Mouse (Mus musculus) neural tube, embryonic 15.5 days (tissue): ENCODE results near the gene Fam20a. TPM values are rescaled to one million over a fixed set of nuclear protein-coding genes. Genes with fewer than 3 reads are reported as not detected.

Source experiments
- ATAC-seq: fragments of 200-750 bp; cut with Nextera tagmentation; 2 replicates; pipeline ENCODE4 v1.8.0; 2017; ENCODE audit warnings: mild to moderate bottlenecking, moderate TSS enrichment, moderate library complexity; ENCODE audit not compliant: low FRiP score
- H3K27ac ChIP-seq: fragments of 300-500 bp; sonication (generic); replicated peaks from 2 replicates; pipeline ENCODE4 v1.5.1; 2015; ENCODE audit warnings: mild to moderate bottlenecking, inconsistent platforms
- H3K27me3 ChIP-seq: fragments of 300-500 bp; sonication (generic); replicated peaks from 2 replicates; pipeline ENCODE4 v1.6.1; 2015; ENCODE audit warnings: inconsistent platforms
- H3K36me3 ChIP-seq: fragments of 300-500 bp; sonication (generic); 2 replicates; pipeline ENCODE4 v1.6.1; 2015; ENCODE audit warnings: inconsistent platforms
- H3K4me1 ChIP-seq: fragments of 300-500 bp; sonication (generic); 2 replicates; pipeline ENCODE4 v1.6.1; 2015; ENCODE audit warnings: inconsistent platforms
- H3K4me2 ChIP-seq: fragments of 300-500 bp; sonication (generic); 2 replicates; pipeline ENCODE4 v1.6.1; 2015; ENCODE audit warnings: inconsistent platforms, mild to moderate bottlenecking, moderate library complexity
- H3K4me3 ChIP-seq: fragments of 300-500 bp; sonication (generic); replicated peaks from 2 replicates; pipeline ENCODE4 v1.5.1; 2015; ENCODE audit warnings: mild to moderate bottlenecking, inconsistent platforms
- H3K9ac ChIP-seq: fragments of 300-500 bp; sonication (generic); replicated peaks from 2 replicates; pipeline ENCODE4 v1.6.1; 2015; ENCODE audit warnings: mild to moderate bottlenecking, inconsistent platforms
- H3K9me3 ChIP-seq: fragments of 300-500 bp; sonication (generic); replicated peaks from 2 replicates; pipeline ENCODE4 v1.6.1; 2016; ENCODE audit warnings: inconsistent platforms
- WGBS: fragments of 180-500 bp; shearing (Covaris S2); methylation state at CpG from one replicate; pipeline ENCODE4 v1.1.7; 2015; ENCODE audit warnings: mixed read lengths; 5-methylcytosine and 5-hydroxymethylcytosine counted together
- polyA plus RNA-seq: library from polyadenylated mRNA; unstranded; fragments of >200 nt; fragmentation: Nextera tagmentation; extraction: Ambion mirVana; gene quantifications from 2 replicates; pipeline ENCODE4 v1.2.1, GENCODE M21; 2015

Gene Fam20a
- polyA plus RNA-seq: 6.6 and 8.0 TPM in 2 replicates

DNA sequence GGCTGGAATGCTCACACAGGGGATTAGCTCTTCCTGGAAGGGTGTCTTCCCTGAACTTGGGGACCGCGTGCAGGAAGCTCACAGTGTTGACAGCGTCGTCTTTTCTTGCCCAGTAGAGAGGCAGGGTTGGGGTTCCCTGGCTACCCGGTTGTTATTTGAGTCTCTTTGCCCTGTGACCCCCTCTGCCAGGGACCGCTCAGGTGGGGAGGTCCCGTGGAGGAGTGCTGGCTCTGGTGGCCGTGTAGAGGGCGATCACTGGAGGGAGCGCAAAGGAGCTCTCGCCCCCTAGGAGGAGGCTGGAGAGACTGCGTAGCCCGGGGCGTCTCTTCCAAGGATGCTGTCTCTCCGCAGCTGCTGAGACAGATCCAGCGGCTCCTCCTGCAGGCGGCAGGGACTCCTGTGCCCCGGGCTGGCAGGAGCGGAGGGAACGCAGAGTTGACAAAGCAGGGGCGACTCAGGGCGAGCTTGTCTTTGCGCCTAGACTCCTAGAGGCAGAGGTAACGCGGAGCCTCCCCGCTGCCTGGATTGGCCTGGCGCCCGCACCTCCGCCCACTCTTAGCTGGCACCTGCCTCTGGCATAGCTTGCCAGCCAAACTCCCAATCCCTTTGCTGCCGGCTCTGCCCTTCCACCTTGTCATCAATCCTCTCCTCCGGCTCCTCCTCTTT is at the start of gene Fam20a:
Fam20a (minus strand) TSS at position 499 of the 666 bp plus-strand sequence.
- peaks cover 33% of the 10 kb centered on the region for H3K4me1 ChIP-seq
- peak within 1 kb of the TSS; percentile 58 for H3K9ac ChIP-seq
- peak; percentile 72 for ATAC-seq
- no peaks in the 10 kb centered on the region for H3K9me3 ChIP-seq
- no peaks in the 10 kb centered on the region for H3K36me3 ChIP-seq
- H3K27ac ChIP-seq: peak within 1 kb of the TSS; percentile 66
- peak within 1 kb of the TSS; percentile 50 for H3K4me3 ChIP-seq
- H3K4me2 ChIP-seq: peak within 1 kb of the TSS; percentile 99
- WGBS: under 1% methylated on average over 31 of the region's 31 CpGs
- H3K27me3 ChIP-seq: peaks cover 5% of the 10 kb centered on the region; the same call in 1 of the 2 replicates

DNA sequence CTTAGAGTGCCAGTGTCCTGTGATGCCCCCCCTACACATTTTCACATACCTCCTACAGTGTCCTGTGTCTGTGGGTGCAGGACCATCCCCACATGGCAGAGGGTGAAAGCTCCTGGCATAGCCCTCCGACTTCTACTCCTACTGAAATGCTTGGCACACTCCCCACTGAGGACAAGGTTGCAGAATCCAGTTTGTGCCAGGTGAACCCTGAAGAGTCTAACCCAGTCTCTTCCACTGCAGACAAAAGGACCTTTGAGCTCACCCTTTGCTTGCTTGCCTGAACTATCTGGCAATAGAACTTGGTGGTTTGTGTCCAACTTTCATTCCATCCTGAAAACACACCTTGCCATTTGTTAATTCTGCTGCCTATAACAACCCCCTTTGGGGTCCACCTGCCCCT is 49.3 kb upstream of the Fam20a start:
- Histone ChIP-seq H3K27ac (no peak overlapping the region), H3K4me1 (no peaks in the 10 kb centered on the region), H3K9ac (no peak overlapping the region), H3K36me3 (no peaks in the 10 kb centered on the region), H3K4me3 (no peak overlapping the region), H3K4me2 (no peak overlapping the region), H3K9me3 (no peaks in the 10 kb centered on the region), H3K27me3 (no peaks in the 10 kb centered on the region)
- 82% methylated on average over 1 of the region's 1 CpGs for WGBS
- ATAC-seq: no peak

DNA sequence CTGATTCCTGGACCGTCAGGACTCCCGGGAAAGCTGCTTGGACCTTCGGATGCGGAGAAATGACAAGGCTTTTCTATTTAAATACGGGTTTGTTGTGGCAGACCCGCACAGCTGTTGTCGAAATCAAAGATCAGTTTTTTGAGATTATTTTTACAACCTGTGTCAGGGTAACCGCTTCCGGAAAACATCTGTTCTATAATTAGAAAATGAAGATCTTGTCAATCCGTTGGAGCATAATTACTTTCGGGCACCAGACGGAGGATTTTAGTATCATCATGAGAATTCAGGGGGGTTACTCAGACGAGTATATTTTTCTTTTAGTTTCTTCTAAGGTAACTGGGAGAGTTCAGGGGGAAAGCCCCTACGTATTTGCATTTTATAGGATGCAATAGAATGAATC is 48.1 kb upstream of the Fam20a start:
- ATAC-seq: no peak
- Histone ChIP-seq H3K4me2 (no peak overlapping the region), H3K27ac (no peak overlapping the region; the same call in 1 of the 2 replicates), H3K4me1 (no peaks in the 10 kb centered on the region), H3K27me3 (no peaks in the 10 kb centered on the region), H3K9me3 (no peaks in the 10 kb centered on the region), H3K9ac (no peak overlapping the region), H3K36me3 (no peaks in the 10 kb centered on the region), H3K4me3 (no peak overlapping the region)
- 59% methylated on average over 14 of the region's 14 CpGs for WGBS

DNA sequence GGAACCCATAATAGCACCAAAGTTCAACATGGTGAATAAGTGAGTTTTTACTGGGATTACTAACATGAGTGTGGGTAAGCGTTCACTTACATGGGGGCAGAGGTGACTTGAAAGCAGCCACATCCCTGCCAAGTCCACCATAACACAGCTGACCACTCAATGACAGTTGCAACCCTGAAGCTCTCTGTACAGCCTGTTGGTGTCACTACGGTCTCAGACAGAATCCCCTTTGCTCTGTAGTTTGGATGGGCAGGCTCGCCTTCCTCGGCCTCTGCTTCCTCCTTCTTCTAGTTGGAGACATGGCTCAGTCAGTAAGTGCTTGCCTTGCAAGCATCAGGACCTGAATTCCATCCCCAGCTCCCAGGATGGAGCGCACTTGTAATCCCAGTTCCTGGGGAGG is 47.0 kb upstream of the Fam20a start:
- Histone ChIP-seq H3K4me1 (no peaks in the 10 kb centered on the region), H3K27me3 (no peaks in the 10 kb centered on the region), H3K4me3 (no peak overlapping the region), H3K27ac (no peak overlapping the region), H3K4me2 (no peak overlapping the region), H3K36me3 (no peaks in the 10 kb centered on the region), H3K9ac (no peak overlapping the region), H3K9me3 (no peaks in the 10 kb centered on the region)
- WGBS: 84% methylated on average over 5 of the region's 5 CpGs
- no peak for ATAC-seq

DNA sequence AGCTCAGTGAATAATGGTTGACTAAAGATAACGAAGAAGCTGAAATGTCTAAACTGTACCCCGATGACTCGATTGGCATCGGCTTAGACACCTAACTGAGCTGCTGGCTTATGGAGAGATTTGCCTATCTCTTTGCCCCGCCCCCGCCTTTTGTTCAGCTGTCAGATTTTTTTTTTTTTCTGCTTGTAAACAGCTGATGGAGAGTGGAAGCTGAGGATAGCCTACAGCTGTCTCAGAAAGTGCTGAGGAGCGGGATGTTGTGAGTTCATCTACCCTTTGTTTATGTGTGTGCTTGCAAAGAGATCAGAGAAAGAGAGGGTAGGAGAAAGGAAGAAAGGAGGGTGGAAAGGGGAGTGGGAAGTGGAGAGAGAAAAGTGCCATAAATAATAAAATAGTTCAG is 38.0 kb upstream of the Fam20a start:
- H3K4me1 ChIP-seq: no peaks in the 10 kb centered on the region
- H3K4me3 ChIP-seq: no peak overlapping the region
- no peak overlapping the region for H3K9ac ChIP-seq
- 86% methylated on average over 7 of the region's 7 CpGs for WGBS
- no peaks in the 10 kb centered on the region for H3K36me3 ChIP-seq
- no peaks in the 10 kb centered on the region for H3K9me3 ChIP-seq
- no peak overlapping the region for H3K4me2 ChIP-seq
- no peaks in the 10 kb centered on the region for H3K27me3 ChIP-seq
- H3K27ac ChIP-seq: no peak overlapping the region
- ATAC-seq: no peak

DNA sequence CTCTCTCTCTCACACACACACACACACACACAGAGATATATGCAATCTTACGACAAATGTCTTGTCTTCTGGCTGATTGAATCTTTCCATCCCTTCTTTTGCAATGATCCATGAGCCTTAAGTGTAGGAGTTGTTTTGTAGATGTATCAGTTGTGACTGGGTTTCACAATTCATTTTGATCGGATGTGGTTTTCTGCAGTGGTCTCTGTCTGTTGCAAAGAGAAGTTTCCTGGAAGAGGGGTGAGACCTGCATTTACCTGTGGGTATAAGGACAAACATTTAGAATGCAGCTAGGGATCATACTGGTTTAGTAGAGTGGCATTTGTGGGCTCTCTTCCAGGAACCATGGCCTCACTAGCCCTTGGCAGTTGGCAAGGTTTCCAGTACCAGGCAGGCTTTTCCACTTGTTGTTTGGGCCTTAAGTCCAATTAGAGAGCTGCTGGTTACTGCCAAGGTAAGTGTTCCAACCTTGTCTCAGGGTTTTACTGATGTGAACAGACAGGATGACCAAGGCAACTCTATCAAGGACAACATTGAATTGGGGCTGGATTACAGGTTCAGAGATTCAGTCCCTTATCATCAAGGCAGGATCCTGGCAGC is 36.6 kb upstream of the Fam20a start:
- Histone ChIP-seq H3K36me3 (no peaks in the 10 kb centered on the region), H3K4me3 (no peak overlapping the region), H3K27ac (no peak overlapping the region), H3K4me1 (0 out of 2 replicates have a peak, but pooled peaks cover 2% of the 10 kb centered on the region), H3K4me2 (no peak overlapping the region), H3K27me3 (no peaks in the 10 kb centered on the region), H3K9ac (no peak overlapping the region), H3K9me3 (no peaks in the 10 kb centered on the region)
- 95% methylated on average over 2 of the region's 2 CpGs for WGBS
- ATAC-seq: no peak

DNA sequence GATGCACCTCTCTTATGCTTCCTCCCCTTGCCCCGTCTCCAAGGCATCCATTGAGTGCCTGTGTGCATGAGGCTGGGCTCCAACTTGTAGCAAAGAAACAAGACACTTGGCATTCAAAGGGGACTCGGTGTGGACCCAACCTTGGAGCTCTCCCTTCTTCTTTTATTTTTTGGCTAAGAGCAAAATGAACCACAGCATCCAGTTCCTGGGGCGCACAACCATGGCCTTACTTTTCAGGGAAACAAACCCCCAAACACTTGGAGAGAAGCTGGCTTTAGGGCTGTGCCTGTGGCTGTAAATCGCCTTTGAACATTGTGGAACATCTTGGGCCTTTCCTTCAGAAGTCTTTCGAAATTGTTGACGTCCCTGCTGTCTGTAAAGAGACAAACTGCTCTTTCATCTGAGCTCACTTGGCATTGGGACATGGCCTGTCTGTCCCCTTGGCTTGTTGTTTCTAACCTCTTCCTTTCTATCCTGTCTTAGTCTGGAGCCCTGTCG is 32.1 kb upstream of the Fam20a start:
- H3K4me1 ChIP-seq: peaks cover 17% of the 10 kb centered on the region
- H3K4me3 ChIP-seq: no peak overlapping the region
- peak; percentile 87 for ATAC-seq
- H3K27me3 ChIP-seq: no peaks in the 10 kb centered on the region
- no peaks in the 10 kb centered on the region for H3K9me3 ChIP-seq
- H3K27ac ChIP-seq: peak overlapping the region; percentile 33; the same call in 1 of the 2 replicates
- no peak overlapping the region for H3K4me2 ChIP-seq
- WGBS: 63% methylated on average over 7 of the region's 7 CpGs
- H3K9ac ChIP-seq: no peak overlapping the region
- no peaks in the 10 kb centered on the region for H3K36me3 ChIP-seq

DNA sequence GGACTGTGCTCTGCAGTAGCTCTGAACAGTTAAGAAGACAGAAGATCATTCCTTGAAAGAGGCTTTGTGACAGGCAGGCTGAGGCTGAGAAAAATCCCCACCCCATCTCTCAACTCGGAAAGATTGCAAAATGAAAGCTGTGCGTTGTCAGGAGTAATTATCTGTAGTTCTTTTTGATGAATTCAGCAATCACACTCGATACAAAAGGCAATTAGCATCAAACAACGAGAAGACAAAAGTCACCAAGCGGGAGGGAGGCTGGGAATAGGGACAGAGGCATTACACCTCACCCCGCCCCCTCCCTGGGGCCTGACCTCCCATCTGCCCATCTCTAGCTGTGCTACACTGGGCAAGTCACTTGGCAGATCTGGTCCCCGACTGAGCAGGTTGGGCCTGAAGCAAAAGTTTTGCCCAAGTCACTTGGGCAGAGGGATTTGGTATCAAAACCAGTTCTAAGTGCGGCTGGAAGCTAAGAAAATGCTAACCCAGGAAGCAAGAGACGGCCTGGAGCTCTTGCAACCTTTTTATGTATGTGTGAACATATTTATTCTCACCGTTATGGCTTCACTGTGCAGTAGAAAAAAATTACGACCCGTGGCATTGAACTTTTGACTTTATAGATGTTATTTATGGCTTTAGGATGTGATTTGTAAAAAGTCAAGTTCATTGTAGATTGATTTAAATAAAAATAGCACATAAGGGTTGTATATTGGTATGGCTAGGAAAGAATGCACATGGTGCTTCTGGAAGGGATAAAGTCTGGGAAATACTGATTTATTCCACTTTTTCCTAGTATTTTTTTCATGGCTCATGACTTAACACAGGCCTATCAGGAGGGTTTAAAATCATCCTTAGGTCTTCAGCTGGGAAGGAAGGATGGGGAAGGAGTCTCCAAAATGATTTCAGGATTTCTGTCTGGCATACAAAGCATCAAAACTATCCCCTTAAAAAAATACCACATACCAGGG is 29.8 kb upstream of the Fam20a start:
- Histone ChIP-seq H3K36me3 (no peaks in the 10 kb centered on the region), H3K4me2 (no peak overlapping the region; the same call in 1 of the 2 replicates), H3K4me3 (no peak overlapping the region), H3K4me1 (peaks cover 17% of the 10 kb centered on the region), H3K9ac (no peak overlapping the region), H3K27me3 (no peaks in the 10 kb centered on the region), H3K9me3 (no peaks in the 10 kb centered on the region), H3K27ac (no peak overlapping the region)
- 18% methylated on average over 12 of the region's 12 CpGs for WGBS
- ATAC-seq: no peak

DNA sequence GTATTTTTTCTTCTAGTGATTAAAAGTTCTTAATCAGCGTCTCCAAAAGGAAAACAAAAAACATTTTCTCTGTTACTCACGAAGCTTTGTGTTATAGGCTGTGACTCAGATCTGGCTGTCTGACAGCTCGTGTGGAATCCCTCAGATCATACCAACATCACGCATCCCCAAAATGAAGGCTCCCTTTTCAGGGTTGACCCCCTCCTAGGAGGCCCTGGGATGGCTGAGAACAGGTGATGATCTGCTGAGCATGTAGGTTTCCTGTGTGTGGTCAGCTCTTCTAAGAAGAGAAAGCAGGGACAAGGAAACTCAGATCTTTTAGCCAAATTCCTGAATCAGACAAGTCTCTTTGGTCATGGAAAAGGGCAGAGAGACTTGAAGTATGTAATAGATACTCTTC is 23.1 kb upstream of the Fam20a start:
- H3K27me3 ChIP-seq: no peaks in the 10 kb centered on the region
- H3K9me3 ChIP-seq: no peaks in the 10 kb centered on the region
- H3K9ac ChIP-seq: no peak overlapping the region
- no peak overlapping the region for H3K4me3 ChIP-seq
- no peak overlapping the region for H3K4me2 ChIP-seq
- no peaks in the 10 kb centered on the region for H3K36me3 ChIP-seq
- no peaks in the 10 kb centered on the region for H3K4me1 ChIP-seq
- 84% methylated on average over 4 of the region's 4 CpGs for WGBS
- ATAC-seq: no peak
- no peak overlapping the region for H3K27ac ChIP-seq

DNA sequence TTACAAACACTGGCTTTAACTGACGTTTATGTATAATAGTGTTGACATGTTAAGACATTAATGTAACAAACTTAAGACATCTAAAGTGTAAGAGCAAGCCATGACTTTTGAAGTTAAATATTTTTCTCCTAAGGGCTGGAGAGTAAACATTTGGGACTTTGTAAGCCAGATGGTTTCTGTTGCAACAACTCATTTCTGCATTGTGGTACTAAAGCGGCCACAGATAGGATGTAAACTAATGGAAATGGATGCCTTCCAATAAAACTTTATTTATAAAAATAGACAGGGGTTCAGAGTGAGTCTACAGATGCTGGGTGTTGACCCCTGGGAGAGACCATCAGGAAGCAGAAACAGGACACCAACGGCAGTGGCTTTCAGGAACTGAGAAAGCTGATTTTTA is 15.9 kb upstream of the Fam20a start:
- no peaks in the 10 kb centered on the region for H3K4me1 ChIP-seq
- H3K36me3 ChIP-seq: no peaks in the 10 kb centered on the region
- no peaks in the 10 kb centered on the region for H3K9me3 ChIP-seq
- no peak overlapping the region for H3K4me3 ChIP-seq
- no peaks in the 10 kb centered on the region for H3K27me3 ChIP-seq
- 86% methylated on average over 3 of the region's 3 CpGs for WGBS
- no peak for ATAC-seq
- H3K27ac ChIP-seq: no peak overlapping the region
- no peak overlapping the region for H3K9ac ChIP-seq
- no peak overlapping the region for H3K4me2 ChIP-seq

DNA sequence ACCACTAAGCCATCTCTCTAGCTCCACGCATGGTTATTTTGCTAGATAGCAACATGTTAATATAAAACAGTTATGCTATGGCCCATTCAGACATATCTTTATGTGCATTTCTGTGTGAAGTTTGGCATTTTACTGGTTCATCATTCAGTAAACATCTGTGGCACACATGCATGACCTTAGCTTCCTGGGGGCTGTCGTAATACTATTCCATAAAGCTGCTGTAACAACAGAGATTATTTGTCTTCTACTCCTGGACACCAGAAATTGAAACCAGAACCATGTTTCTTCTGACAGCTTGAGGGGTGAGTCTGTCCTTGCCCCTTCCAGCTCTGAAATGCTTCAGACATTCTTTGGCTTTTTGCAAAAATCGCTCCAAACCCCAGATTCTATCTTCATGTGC is 14.3 kb upstream of the Fam20a start:
- no peak for ATAC-seq
- Histone ChIP-seq H3K4me3 (no peak overlapping the region), H3K27me3 (no peaks in the 10 kb centered on the region), H3K27ac (no peak overlapping the region), H3K9ac (no peak overlapping the region), H3K9me3 (no peaks in the 10 kb centered on the region), H3K36me3 (no peaks in the 10 kb centered on the region), H3K4me2 (no peak overlapping the region), H3K4me1 (no peaks in the 10 kb centered on the region)
- 88% methylated on average over 3 of the region's 3 CpGs for WGBS
